Mouse (Mus musculus): Measurements from ENCODE around the gene Cyth4.

The Cyth4 gene

DNA sequence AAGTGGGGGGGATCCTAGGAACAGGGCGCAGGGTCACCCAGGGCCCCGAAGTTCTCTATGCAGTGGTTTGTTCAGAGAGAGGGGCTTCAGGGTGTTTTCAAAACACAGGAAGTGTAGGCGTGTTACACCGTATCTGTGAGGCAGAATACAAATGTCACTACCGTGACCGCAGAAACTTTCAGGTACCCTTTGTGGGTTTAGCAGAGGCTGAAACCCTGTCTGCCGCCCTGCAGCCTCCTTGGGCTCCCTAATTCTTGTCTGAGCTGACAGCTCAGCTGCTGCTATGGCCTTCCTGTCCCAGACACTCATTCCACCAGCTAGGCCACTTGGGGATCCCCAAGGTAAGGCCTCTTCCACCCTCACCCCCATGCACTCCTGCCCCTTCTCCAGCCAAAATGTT lies 17.7 kb downstream of the Cyth4 start:
- no peak for DNase-seq (ENCODE audit: extremely low read depth, low read depth)

DNA sequence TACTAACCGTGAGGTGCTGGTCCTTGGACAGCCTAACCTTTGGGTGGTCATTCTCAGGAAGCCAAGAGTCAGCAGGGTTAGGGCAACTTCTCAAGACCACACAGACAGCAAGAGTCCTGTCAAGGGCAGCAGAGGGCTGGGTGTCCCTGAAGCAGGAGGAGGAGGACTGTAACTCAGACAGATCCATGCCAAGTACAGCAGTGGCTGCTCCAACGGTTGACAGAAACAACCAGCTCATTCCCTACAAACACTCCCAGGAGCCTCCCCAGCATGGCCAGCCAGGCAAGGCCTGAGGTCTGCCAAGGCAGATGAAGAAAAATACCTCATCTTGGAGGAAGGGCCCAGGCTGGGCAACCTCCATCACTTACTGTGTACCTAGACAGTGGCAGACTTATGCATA lies 20.1 kb downstream of the Cyth4 start:
- no peak for DNase-seq (ENCODE audit: extremely low read depth, low read depth)

DNA sequence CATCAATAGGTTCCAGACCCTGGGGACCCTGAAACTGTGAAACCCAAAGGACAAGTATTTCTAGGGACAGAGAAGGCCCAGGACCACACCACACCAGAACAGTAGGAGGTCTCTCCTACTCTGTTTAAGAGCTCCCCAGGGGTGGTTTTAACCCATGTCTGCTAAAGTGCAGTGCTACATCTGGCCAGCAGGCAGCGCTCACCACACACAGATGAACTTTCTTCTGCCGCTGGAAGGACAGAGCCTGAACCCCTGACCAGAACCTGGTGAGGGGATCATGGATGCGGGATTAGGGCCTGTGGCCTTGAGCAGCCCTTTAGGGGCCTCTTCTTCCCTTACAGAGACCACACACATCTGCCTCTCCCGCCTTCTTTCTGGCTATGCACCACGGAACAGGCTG lies 26.6 kb downstream of the Cyth4 start:
- peak; percentile 16 for DNase-seq (ENCODE audit: extremely low read depth, low read depth)

DNA sequence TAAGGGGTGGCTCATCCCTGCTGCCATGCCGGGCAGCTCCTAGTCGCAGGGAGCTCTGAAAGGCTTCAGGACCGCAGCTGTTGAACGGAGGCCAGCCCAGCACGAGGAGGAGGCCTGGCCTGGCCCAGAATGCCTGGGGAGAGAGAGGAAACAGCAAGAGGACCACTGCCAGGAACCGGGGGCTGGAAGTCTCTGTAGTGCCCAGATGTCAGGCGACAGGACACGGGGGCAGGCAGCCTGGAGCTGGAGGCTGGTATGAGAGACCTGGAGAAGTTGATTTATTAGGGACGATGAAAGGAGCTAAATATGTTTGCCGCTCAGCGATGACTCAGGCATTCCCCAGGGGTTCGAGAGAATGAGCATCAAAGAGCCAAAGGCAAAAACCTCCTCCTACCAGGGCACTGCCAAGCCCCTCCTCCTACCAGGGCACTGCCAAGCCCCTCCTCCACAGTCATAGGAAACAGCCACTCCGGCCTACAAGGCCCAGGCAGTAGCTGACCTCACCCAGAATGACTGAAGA lies 27.6 kb downstream of the Cyth4 start:
- DNase-seq (ENCODE audit: extremely low read depth, low read depth), result no peak

DNA sequence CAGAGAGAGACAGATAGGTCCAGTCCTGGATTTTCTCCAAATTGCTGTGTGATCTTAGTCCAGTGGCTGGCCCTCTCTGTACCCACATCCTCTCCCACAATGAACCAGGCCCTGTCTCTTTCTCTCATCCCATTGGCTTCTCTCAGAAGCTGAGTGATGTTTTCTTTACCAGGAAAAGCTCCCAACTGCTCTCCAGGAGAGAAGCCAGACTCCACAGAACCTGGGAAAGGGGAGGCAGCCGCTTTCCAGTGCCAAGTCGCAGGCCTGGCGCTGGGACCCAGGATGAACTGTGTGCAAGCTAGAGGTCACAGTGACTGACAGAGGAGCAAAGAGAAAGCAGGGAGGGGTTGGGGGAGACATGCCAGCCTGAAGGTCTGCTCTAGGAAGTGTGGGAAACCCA lies 28.1 kb downstream of the Cyth4 start:
- no peak for DNase-seq (ENCODE audit: extremely low read depth, low read depth)

DNA sequence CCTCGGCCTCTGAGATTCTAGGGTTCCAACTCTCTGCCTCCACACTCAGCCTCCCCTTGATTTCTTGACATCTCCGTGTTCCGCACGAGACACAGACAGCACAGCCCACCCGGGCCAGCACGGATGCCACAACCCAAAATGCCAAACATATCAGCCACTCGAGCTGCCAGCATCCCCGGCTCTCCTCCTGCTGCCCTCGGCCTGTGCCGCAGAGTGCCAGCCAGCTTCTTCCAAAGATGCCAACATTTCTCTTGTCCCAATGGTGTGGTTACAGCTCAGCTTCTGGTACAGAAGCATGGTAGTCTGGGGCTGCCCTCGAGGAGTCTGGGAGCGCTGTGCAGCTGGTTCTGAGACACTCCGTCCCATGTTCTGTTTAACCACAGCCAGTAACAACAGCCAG lies 29.4 kb downstream of the Cyth4 start:
- no peak for DNase-seq (ENCODE audit: extremely low read depth, low read depth)

DNA sequence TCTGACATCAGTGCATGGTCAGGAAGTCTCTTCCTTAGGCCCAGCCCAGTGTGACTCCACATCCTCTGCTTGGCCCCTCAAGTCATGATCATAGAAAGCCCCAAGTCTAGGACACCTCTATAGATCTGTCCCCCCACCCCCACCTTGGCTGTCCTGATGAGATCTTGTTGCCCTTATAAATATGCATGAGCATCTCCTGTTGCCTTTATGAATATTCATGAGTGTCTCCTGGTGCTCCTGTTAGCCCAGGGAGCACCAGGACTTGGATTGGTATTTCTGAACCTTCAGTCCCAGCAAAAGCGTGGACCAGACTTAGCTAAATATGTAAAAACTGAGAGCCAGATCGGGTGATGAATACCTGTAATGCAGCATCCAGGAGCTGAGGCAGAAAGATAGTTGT lies 35.5 kb downstream of the Cyth4 start:
- DNase-seq (ENCODE audit: extremely low read depth, low read depth), result no peak

DNA sequence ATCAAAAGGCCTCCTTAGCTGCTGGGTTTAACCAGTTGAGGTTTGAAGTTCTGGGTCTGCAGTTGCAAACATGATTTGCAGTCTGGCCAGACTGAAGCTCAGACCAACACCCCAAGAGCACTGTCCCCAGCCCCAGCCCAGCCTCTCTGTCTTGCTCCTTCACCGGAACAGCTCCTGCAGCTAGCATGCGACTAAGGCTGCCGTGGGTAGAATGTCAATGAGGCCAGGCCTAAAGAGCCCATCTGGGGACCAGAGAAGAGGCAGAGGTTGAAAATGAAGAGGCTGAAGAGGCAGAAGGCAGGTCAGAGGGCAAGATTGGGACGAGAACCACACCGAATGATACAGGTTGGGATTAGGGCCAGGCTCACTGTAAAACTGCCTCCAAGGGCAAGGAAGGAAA lies 36.6 kb downstream of the Cyth4 start:
- no peak for DNase-seq (ENCODE audit: extremely low read depth, low read depth)

DNA sequence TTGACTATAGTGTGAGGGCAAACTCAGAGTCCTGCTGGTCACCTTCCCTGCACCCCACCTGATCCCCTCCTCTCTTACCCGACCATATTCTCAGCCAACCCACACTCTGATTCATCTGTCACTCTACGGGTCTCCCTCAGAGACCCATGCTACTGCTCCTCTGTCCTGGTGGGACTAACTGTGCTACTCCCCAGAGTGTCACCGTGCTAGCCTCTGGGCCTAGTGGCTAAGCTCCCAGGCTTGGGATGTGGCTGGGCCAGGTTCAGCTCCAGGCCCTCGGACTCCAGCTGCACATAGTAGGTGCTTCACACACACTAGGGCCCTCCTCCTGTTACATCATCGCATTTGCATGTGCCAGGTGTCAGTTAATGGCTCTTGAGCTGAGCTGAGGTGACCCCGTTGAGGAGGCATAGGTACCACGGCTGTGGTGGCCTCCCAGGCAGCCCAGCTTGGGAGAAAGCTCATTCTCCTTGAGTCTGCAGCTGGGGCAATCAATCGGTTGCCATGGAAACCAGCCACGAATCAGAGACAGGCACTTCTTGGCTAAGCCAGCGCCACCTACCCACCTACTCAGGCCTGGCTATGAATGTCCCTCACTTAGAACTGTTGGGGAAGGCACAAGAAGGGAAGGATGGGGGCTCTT lies 37.4 kb downstream of the Cyth4 start:
- no peak for DNase-seq (ENCODE audit: extremely low read depth, low read depth)

DNA sequence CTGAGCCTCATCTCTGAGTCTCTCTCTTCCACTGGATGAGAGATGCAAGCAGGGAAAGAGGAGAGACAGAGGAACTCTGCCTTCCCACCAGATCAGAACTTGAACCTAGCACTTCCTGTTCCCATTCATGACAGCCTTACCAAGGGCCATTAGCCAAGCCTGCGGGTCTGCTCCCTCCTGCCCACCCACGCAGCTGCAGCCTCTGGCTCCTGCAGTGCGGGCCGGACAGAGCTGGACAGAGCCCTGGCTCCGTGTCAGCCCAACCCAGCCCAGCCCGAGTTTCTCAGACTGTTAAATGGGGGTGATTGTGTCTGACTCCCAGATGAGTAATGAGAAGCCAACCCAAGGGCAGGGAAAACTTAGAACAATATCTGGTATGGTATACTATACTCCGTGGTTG lies 38.4 kb downstream of the Cyth4 start:
- no peak for DNase-seq (ENCODE audit: extremely low read depth, low read depth)

DNA sequence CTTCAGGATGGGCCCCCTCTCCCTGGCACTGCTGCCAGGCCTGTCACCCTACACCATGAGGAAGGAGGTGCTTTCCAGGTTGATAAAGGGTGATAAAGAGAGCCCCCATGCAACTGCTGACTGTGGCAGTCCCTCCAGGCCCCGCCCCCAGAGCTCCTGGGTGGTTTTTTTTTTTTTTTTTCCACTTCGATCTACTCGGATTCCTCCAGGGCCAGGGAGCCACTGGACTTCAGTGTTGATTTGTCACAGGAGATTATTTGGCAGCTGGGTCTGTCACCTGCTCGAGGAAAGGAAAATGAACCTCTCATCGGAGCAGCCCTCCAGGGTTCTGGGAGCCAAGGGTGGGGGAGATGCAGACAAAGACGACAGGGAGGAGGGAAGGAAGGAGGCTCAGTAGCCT lies 46.8 kb downstream of the Cyth4 start:
- DNase-seq (ENCODE audit: extremely low read depth, low read depth), result no peak

DNA sequence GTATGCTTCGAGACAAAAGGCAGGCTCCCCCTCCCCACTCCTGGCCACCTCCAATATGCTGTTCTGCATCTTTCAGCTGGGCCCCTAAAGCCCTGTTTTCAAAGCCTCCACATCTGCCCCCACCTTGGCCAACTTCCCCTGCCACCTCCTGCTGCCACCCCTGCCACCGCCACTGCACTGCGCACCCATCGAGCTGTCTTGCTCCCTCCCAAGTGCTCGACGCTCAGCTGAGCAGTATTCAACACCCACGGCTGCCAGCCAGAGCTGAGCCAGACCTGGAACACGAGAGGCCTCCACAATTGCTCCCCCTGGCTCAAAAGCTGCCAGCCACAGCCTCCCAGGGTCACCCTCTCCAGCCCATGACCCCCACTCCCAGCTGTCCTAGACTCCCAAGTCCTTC lies 47.8 kb downstream of the Cyth4 start:
- no peak for DNase-seq (ENCODE audit: extremely low read depth, low read depth)

DNA sequence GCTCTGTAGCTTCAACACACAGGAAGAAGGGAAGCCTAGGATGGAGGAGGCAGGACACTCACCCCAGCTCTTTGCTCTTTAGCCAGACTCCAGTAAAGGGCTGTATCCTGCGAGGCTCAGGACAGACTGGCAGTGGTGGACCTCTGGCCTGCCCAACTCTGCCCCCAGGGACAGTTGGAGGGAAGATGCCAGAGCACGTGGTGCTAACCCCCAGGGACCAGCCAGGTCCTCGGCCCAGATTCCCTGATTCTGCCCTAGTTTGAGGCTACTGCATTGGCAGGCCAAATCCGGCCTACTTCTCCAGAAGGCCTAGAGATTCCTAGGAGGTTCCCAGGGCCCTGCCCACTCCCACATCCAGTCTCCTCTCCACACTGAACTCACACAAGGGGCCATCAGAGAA lies 50.9 kb downstream of the Cyth4 start:
- DNase-seq (ENCODE audit: extremely low read depth, low read depth), result no peak

DNA sequence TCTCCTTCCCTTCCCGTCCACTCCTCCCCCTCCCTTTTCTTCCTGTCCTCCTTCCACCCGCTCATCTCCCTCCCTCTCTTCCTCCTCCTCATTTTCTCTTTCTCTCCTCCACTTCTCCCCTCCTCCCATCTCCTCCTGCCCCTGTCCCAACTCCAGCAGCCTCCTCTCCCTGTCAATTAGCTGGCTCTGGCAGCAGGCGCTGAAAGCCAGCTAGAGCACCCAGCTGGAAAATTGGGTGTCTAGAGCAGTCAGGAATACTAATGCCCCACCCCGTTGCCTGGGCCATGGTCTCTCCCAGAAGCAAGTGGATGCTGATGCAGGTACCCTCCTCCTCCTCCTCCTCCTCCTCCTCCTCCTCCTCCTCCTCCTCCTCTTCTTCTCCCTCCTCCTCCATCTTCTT lies 54.3 kb downstream of the Cyth4 start:
- DNase-seq (ENCODE audit: extremely low read depth, low read depth), result no peak

DNA sequence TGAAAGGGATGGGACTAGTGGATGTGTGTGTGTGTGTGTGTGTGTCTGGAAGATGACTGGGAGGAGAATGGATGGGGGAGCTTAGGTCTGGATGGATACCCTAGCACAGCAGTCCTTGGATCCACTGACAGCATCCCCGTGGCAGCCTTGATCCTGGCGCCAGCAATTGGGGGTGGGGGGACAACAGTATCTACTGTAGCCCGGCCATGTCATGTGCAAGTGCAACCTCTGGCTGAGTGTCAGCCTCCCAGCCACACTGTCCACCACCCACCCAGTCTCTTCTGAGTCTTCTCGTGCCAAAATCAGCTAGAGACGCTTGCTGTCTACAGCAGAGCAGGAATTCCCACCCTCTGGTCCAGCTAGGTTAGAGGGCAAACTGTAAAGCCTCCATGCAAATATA lies 67.4 kb downstream of the Cyth4 start:
- no peak for DNase-seq (ENCODE audit: extremely low read depth, low read depth)

DNA sequence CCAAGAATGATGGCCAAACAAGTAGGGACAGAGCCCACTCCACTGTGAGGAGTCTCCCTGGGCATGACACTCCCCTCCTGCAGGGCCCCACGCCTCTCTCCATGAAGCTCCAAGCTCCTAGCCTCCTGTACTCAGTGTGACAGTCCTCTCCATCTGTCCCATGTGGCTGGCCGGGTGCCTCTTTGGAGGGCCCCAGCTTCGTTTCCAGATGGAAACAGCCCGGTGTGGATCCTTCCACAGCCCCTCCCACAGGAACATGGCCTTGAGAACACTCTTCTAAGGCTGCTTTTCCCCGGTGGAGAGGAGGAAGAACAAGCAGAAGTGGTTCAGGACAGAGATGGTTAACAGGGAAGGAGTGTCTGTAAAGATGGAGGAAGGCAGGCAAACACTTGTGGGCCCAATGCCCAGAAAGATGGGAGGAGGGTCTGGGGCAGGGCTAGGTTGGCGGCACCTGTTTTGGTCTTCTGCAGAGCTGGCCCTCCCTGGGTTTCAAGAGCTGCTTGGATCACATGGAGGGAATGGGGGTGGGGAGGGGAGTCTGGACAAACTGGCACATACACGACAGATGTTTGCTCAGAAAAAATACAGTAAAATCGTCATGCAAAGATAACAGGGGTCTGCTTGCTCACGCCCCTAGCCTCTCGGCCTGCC lies 72.5 kb downstream of the Cyth4 start:
- DNase-seq (ENCODE audit: extremely low read depth, low read depth), result no peak

DNA sequence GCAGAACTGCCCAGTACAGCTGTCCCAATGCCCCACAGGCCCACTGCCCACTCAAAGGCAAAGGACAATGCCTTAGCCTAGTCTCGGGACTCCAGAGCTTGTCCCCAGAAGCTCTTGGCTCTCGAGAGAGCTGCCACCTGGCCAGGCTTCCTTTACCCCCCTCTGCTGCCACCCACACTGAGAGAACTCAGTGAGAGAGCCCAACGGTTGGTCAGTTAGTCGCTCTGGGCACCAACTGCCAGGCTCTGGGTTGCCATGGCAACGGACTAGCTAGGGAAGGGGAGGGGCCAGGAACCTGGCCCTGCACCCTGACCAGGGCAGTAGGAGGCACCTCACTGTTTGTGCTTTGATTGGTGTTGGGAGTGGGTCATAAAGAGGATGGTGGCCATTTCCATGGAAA lies 73.5 kb downstream of the Cyth4 start:
- no peak for DNase-seq (ENCODE audit: extremely low read depth, low read depth)

All from MEL-GATA-1-ER (cell line).